Mouse (Mus musculus) spleen, postnatal 36 days (tissue): ENCODE results near the gene Cfap161.

Experiments
- DNase-seq, 2 experiments: peaks; one replicate each; pipeline ENCODE4 v3.0.0; 2022; ENCODE audit warnings: low spot score in 2 of 2, mixed read lengths in 1 of 2

Gene Cfap161

GRCm38 (mm10) chr7:83802007-83802406, 7.3 kb upstream of the Cfap161 start:
- DNase-seq, result no peak

GRCm38 (mm10) chr7:83801483-83801875, 6.8 kb upstream of the Cfap161 start:
- DNase-seq, result no peak

GRCm38 (mm10) chr7:83800561-83801482, 6.1 kb upstream of the Cfap161 start:
- no peak for DNase-seq

- no peak for DNase-seq
Observed at GRCm38 (mm10) chr7:83800071-83800470, 5.4 kb upstream of the Cfap161 start.

GRCm38 (mm10) chr7:83798004-83798403, 3.3 kb upstream of the Cfap161 start:
- no peak for DNase-seq

- DNase-seq, result no peak
Observed at GRCm38 (mm10) chr7:83796177-83796576, 1.5 kb upstream of the Cfap161 start.

GRCm38 (mm10) chr7:83794006-83794683, 535 bp downstream of the Cfap161 start:
- DNase-seq, result no peak

- DNase-seq, result no peak
Observed at GRCm38 (mm10) chr7:83780881-83781280, 13.8 kb downstream of the Cfap161 start.

GRCm38 (mm10) chr7:83780026-83780425, 14.7 kb downstream of the Cfap161 start:
- DNase-seq, result no peak

GRCm38 (mm10) chr7:83779028-83779427, 15.7 kb downstream of the Cfap161 start:
- DNase-seq, result no peak

GRCm38 (mm10) chr7:83778516-83778915, 16.2 kb downstream of the Cfap161 start:
- no peak for DNase-seq

GRCm38 (mm10) chr7:83774721-83775120, 20.0 kb downstream of the Cfap161 start:
- DNase-seq, result no peak

- no peak for DNase-seq
Observed at GRCm38 (mm10) chr7:83763674-83764073, 31.0 kb downstream of the Cfap161 start.

GRCm38 (mm10) chr7:83762336-83762735, 32.3 kb downstream of the Cfap161 start:
- DNase-seq, result no peak

- no peak for DNase-seq
Observed at GRCm38 (mm10) chr7:83751055-83751454, 43.6 kb downstream of the Cfap161 start.

GRCm38 (mm10) chr7:83748405-83748804, 46.3 kb downstream of the Cfap161 start:
- DNase-seq, result no peak

- no peak for DNase-seq
Observed at GRCm38 (mm10) chr7:83746107-83746687, 48.5 kb downstream of the Cfap161 start.

- no peak for DNase-seq
Observed at GRCm38 (mm10) chr7:83745413-83746106, 49.1 kb downstream of the Cfap161 start, which contains the start of gene Il16. Gene Il16 (minus strand): TSS chr7:83745726.

- DNase-seq, result no peak
Observed at GRCm38 (mm10) chr7:83745065-83745412, 49.6 kb downstream of the Cfap161 start.

- DNase-seq, result no peak
Observed at GRCm38 (mm10) chr7:83744250-83744649, 50.4 kb downstream of the Cfap161 start.

- DNase-seq, result no peak
Observed at GRCm38 (mm10) chr7:83742690-83743089, 52.0 kb downstream of the Cfap161 start.

GRCm38 (mm10) chr7:83742026-83742425, 52.7 kb downstream of the Cfap161 start:
- no peak for DNase-seq
